Mouse (Mus musculus): ENCODE results near the gene Ankrd66.
"Not testable (repeated sequence)": the region's sequence is repeated elsewhere in the genome, so short reads cannot be mapped to it uniquely, and the experiment has no call there.

Ankrd66 gene

GRCm38 (mm10) chr17:43536841-43537240, 6.6 kb downstream of the Ankrd66 start:
- DNase-seq (ENCODE audit: low read depth): not testable (repeated sequence)

DNA sequence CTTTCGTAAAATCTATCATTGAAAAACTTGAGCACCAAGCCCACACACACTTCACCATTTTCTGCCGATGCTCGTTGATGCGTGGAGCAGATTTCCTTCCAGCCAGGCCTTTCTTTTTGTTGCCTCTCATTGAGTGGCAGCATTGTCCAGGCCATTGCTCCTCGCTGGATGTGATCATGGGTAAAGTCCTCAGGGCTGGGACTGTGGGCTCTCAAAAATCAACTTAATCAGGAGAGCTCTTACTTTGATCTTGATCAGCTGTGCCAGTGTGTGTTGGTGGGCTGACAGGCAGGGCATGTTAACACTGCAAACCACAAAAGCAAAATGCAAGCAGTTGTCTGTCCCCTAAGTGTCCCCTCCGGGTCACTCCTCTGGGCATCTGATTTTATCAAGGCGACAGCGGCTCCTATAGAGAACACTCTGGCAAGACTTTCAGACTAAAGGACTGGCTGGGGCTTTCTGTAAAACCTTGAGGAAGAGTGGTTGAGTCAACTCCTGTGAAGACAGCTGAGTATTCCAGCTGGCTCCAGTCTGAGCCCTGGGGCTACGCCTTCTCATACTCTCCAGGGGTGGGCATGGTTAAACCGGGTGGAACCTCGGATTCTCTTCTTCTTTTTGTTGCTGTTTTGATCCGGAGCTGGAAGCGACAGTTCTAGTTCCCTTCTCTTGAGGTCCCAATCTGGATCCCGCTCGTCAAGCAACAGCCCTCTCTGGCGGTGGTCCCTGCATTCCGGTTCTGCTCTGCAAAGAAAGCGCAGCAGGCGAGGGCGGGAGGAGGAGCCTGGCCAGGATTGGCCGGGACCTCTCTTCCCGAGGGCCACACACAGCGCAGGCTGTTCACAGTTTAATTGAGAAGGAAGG, 8.8 kb downstream of the Ankrd66 start:
- no peak for DNase-seq (ENCODE audit: low read depth)

DNA sequence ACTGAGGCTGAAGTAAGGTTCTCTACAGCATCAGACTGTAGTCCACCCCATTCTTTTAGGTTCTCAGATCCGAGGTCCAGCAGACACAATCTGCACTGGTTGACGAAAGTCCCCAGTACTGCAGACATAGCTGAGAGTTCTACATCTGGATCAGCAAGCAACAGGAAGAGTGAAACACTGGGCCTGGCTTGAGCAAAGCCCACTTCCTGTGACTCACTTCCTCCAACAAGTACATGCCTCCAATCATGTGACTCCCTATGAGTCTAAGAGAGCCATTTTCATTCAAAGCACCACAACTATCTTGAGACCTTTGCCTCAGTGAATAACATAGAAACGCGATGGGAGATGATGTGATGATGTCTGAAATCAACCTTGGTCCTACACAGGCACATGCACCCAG, 12.2 kb downstream of the Ankrd66 start:
- DNase-seq (ENCODE audit: low read depth): no peak

- no peak for DNase-seq (ENCODE audit: low read depth)
Observed at GRCm38 (mm10) chr17:43530507-43530906, 12.9 kb downstream of the Ankrd66 start.

- no peak for DNase-seq (ENCODE audit: low read depth)
Observed at GRCm38 (mm10) chr17:43520166-43520565, 23.3 kb downstream of the Ankrd66 start.

DNA sequence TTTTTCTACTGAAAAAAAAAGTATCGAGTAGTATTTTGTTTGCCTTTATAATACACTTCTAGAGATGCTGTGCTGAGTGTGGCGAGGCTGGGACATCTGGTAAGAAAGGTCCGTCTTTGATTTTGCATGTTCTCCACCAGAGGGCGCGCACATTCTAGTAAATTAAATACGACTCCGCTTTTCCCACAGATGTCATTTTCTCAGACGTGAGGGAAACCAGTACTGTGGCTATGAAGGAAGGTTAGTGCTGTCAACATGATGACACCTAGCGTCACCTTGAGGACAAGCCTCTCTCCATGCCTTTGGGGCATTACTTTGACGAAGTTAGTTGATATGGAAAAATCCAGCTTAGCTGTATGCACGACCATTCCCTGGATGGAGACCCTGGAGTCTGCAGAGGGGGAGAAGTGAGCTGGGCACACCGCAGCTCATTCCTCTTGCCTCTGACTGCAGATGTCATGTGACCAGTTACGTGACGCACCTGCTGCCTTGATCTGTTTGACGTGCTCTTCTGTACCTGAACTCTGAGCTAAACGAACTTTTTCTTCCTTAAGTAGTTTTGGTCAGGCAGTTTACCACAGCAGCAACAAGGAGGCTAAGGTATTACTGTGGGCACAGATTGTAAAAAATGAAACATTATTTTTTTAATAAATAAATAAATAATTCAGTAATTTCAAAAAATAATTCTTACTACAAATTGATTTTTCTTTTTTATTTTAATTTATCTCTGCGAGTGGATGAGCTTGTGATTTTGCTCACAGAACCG, 24.6 kb downstream of the Ankrd66 start:
- DNase-seq (ENCODE audit: low read depth): peak; percentile 35

DNA sequence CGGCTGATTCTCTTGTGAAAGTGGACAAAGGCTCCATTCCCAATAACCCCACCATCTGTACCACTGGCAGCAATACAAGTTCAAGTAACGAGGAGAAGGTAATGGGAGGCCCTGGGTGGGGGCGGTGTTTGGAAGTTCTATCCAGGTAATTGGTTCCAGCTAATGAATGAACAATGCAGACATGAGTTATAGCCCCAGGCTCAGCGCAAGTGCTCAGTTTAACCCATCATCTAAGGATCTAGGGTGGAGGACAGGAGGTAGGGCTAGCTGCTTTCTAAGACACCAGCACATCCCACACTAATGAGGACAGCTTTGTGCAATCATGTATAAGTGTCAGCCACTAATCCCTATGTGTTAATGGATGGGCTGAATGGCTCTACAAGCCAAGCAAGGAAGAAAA, 32.7 kb downstream of the Ankrd66 start:
- DNase-seq (ENCODE audit: low read depth): no peak

GRCm38 (mm10) chr17:43504594-43504934, 38.9 kb downstream of the Ankrd66 start:
- no peak for DNase-seq (ENCODE audit: low read depth)

DNA sequence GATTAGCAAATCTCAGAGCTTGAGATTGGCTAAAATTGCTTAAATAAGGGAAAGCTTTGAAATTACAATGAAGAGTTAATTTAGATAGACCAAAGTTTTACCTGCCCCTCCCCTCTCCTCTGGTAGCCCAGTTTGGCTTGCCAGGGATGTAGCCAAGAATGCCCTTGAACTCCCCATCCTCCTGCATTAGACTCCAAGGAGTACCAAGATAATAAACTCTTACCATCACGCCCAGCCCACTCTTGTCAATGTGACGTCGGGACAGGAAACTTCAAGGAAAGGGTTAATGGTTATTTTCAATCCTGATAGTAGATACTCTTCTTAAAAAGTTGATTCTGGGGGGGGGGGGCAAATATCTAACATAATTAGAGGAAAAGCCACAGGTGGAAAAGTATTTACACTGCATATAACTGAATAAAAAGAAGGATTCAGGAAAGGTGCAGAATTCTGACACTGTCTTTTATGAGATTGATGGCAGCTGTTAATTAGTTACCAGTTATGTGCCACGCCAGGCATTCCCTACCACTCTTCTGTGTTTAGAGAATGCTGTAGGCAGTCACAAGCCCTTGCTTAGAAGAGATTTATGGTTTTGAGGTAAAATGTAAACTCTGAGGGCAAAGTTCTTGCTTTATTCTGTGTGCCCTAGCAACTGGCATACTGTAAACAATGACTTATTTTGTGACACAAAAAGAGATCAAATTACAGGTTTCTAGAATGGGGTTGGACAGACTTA, 39.4 kb downstream of the Ankrd66 start:
- no peak for DNase-seq (ENCODE audit: low read depth)

DNA sequence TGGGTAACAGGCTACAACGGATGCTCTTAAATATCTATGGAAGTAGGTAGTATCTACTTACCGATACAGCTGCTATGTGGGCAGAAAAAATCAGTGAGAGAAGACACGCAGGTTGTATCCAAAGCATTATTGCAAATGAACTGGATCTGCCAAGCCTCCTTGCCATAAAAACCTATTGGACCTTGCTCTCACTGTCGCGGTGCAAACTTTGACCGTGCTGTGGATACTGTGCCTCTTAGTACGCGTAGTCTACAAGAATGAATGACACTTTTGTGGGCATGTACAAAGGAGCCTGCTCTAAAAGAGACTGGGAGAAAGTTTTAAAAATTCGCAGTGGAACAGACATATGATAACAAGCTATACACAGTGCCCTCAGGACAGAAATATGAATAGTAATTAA, 40.8 kb downstream of the Ankrd66 start, which contains the start of gene Mep1a:
TSS of gene Mep1a (minus strand) at position 221 of the 400 bp plus-strand sequence.
- DNase-seq (ENCODE audit: low read depth): no peak

DNA sequence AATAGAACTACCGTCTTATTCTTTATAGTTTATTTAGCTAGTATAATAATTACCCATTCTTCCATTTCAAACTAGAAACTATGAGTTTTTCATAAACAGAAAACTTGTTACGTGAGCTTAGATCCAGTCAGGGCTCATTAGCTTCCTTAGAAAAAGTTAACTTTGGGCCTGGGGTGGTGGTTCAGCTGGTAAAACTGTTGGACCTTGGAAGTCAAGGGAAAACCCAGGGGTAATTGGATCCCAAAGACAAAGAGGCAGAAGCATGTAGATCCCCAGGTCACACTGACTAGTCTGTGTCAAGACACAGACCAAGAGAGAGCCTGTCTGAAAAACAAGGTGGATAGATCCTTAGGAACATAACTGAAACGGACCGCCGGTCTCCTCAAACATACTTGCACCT, 41.8 kb downstream of the Ankrd66 start:
- DNase-seq (ENCODE audit: low read depth): no peak

- DNase-seq (ENCODE audit: low read depth): no peak
Observed at GRCm38 (mm10) chr17:43501223-43501622, 42.2 kb downstream of the Ankrd66 start.

GRCm38 (mm10) chr17:43500513-43500912, 42.9 kb downstream of the Ankrd66 start:
- DNase-seq (ENCODE audit: low read depth): no peak

GRCm38 (mm10) chr17:43497521-43497920, 45.9 kb downstream of the Ankrd66 start:
- DNase-seq (ENCODE audit: low read depth): no peak

DNA sequence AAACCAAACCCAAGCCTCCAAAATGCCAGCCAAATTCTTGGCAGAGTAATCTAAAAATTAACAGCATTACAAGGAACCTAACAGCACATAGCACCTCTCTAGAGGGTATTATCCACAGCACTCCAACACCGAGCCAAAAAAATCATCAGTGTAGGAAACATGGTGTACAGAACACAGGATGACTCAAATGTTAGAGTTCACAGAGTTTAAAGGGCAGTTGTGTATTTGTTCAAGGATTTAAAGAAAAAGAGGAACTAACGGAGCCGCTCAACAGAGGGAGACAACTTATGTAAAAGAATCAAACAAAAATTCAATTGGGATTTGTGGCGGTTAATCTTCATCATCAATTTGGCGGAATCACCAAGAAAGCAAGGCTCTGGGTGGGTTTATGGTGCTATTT, 47.9 kb downstream of the Ankrd66 start:
- DNase-seq (ENCODE audit: low read depth): no peak

- DNase-seq (ENCODE audit: low read depth): not testable (repeated sequence)
Observed at GRCm38 (mm10) chr17:43490371-43490770, 53.1 kb downstream of the Ankrd66 start.

GRCm38 (mm10) chr17:43488439-43489151, 54.8 kb downstream of the Ankrd66 start:
- DNase-seq (ENCODE audit: low read depth): no peak

- no peak for DNase-seq (ENCODE audit: low read depth)
Observed at GRCm38 (mm10) chr17:43485982-43486381, 57.5 kb downstream of the Ankrd66 start.

Data from c-Kit-positive CD71-positive TER-119-negative erythroid progenitor cells, embryonic 14.5 days (primary cell).